Mouse (Mus musculus): ENCODE measurements around the gene Vps13c. TPM values are rescaled to one million over a fixed set of nuclear protein-coding genes. Genes with fewer than 3 reads are reported as not detected.

The Vps13c gene
- total and polyA plus RNA-seq, 3 experiments: 10.8 to 25.7 (median 18.4) TPM

GRCm38 (mm10) chr9:68028631-68029030 lies 188.4 kb downstream of the Vps13c start:
- in situ Hi-C loops (cut with MboI; ENCODE audit: low pct_ligation_motif_present, low pct_unique_long_range_greater_than_20kb, low sequenced_read_pairs) (no loop called here), dilution Hi-C loops (cut with MboI; ENCODE audit: extremely low pct_ligation_motif_present, extremely low pct_unique_long_range_greater_than_20kb, low sequenced_read_pairs) (no loop called here)
- no peak for TF ChIP-seq NELFE (IDR thresholded peaks at IDR 0.05; ENCODE audit: low read depth, low read length)
- no peak for TF ChIP-seq TCF12 (IDR thresholded peaks at IDR 0.05; ENCODE audit: low read depth, low read length)
- no peak for TF ChIP-seq CHD1 (IDR thresholded peaks at IDR 0.05; ENCODE audit: low read depth, low read length)
- no peak for TF ChIP-seq CHD2 (IDR thresholded peaks at IDR 0.05; ENCODE audit: low read length)
- no peak for TF ChIP-seq IRF4 (IDR thresholded peaks at IDR 0.05; ENCODE audit: low read depth, low read length)
- TF ChIP-seq POLR2AphosphoS2 (IDR thresholded peaks at IDR 0.05; ENCODE audit: low read depth, low read length): no peak
- no peak for TF ChIP-seq MXI1 (IDR thresholded peaks at IDR 0.05; ENCODE audit: low read depth, low read length)
- TF ChIP-seq UBTF (IDR thresholded peaks at IDR 0.05; ENCODE audit: low read depth, low read length): no peak
- TF ChIP-seq ZC3H11A (IDR thresholded peaks at IDR 0.05; ENCODE audit: low read depth, low read length): no peak
- no peak for TF ChIP-seq MEF2A (IDR thresholded peaks at IDR 0.05; ENCODE audit: borderline replicate concordance, low read depth, low read length)
- no peak for TF ChIP-seq ZKSCAN1 (IDR thresholded peaks at IDR 0.05; ENCODE audit: borderline replicate concordance, low read depth, low read length)
- TF ChIP-seq EP300 (IDR thresholded peaks at IDR 0.05; ENCODE audit: low read length): no peak
- no peak for TF ChIP-seq MAZ (IDR thresholded peaks at IDR 0.05; ENCODE audit: low read depth, low read length)
- TF ChIP-seq ETS1 (conservative IDR thresholded peaks at IDR 0.05; ENCODE audit: low read depth, low read length): no peak
- TF ChIP-seq ZMIZ1 (IDR thresholded peaks at IDR 0.05; ENCODE audit: low read depth, low read length): no peak

GRCm38 (mm10) chr9:68033771-68034170 lies 193.6 kb downstream of the Vps13c start:
- Histone ChIP-seq H3K9me3 (replicated peaks; ENCODE audit: low read length) (no peaks in the 10 kb centered on the region), H3K4me3 (replicated peaks in 1 of 3; ENCODE audit: low read depth in 2 of 3, low read length in 2 of 3, poor library complexity in 1 of 3) (no peak overlapping the region), H3K27ac (ENCODE audit: insufficient read depth, low read depth) (no peak overlapping the region), H3K4me2 (ENCODE audit: insufficient read depth, low read depth, poor library complexity, severe bottlenecking) (no peak overlapping the region), H3K27me3 (replicated peaks) (peaks cover 2% of the 10 kb centered on the region), H3K36me3 (replicated peaks in 1 of 2; ENCODE audit: control insufficient read depth in 1 of 2, insufficient read depth in 1 of 2, low read length in 1 of 2) (no peaks in the 10 kb centered on the region), H3K4me1 (ENCODE audit: control insufficient read depth in 1 of 2, insufficient read depth in 2 of 2) (no peaks in the 10 kb centered on the region), H3K79me2 (replicated peaks; ENCODE audit: control insufficient read depth, extremely low read depth, insufficient read depth, poor library complexity, severe bottlenecking) (no peaks in the 10 kb centered on the region), H3K9ac (ENCODE audit: insufficient read depth, low read depth) (no peak overlapping the region)
- in situ Hi-C loops (cut with MboI; ENCODE audit: low pct_ligation_motif_present, low pct_unique_long_range_greater_than_20kb, low sequenced_read_pairs): no loop called here
- TF ChIP-seq ELF1 (IDR thresholded peaks at IDR 0.05; ENCODE audit: low read depth, low read length): no peak
- no peak for TF ChIP-seq PAX5 (IDR thresholded peaks at IDR 0.05; ENCODE audit: low read length)
- TF ChIP-seq KAT2A (IDR thresholded peaks at IDR 0.05; ENCODE audit: insufficient replicate concordance, low read length): no peak
- no peak for TF ChIP-seq HCFC1 (IDR thresholded peaks at IDR 0.05; ENCODE audit: low read depth, low read length)
- TF ChIP-seq TCF12 (IDR thresholded peaks at IDR 0.05; ENCODE audit: low read depth, low read length): no peak
- TF ChIP-seq CTCF (conservative IDR thresholded peaks at IDR 0.05 in 1 of 2, IDR thresholded peaks at IDR 0.05 in 1 of 2; ENCODE audit: low read depth in 2 of 2, low read length in 2 of 2): no peak
- TF ChIP-seq SIN3A (IDR thresholded peaks at IDR 0.05; ENCODE audit: low read length): no peak
- TF ChIP-seq ZC3H11A (IDR thresholded peaks at IDR 0.05; ENCODE audit: low read depth, low read length): no peak
- TF ChIP-seq MAZ (IDR thresholded peaks at IDR 0.05; ENCODE audit: low read depth, low read length): no peak
- TF ChIP-seq JUN (IDR thresholded peaks at IDR 0.05; ENCODE audit: insufficient read depth, low read depth, low read length): no peak
- dilution Hi-C loops (cut with MboI; ENCODE audit: extremely low pct_ligation_motif_present, extremely low pct_unique_long_range_greater_than_20kb, low sequenced_read_pairs): no loop called here
- DNase-seq (ENCODE audit: extremely low read depth): no peak

More at GRCm38 (mm10) chr9:68028631-68029030, 188.4 kb downstream of the Vps13c start:
- H3K27ac ChIP-seq (ENCODE audit: insufficient read depth, low read depth): no peak overlapping the region
- H3K4me2 ChIP-seq (ENCODE audit: insufficient read depth, low read depth, poor library complexity, severe bottlenecking): no peak overlapping the region
- no peaks in the 10 kb centered on the region for H3K79me2 ChIP-seq (replicated peaks; ENCODE audit: control insufficient read depth, extremely low read depth, insufficient read depth, poor library complexity, severe bottlenecking)
- no peaks in the 10 kb centered on the region for H3K9me3 ChIP-seq (replicated peaks; ENCODE audit: low read length)
- H3K36me3 ChIP-seq (replicated peaks in 1 of 2; ENCODE audit: control insufficient read depth in 1 of 2, insufficient read depth in 1 of 2, low read length in 1 of 2): no peaks in the 10 kb centered on the region
- no peak for DNase-seq (ENCODE audit: extremely low read depth)
- H3K4me1 ChIP-seq (ENCODE audit: control insufficient read depth in 1 of 2, insufficient read depth in 2 of 2): no peaks in the 10 kb centered on the region
- peaks cover 8% of the 10 kb centered on the region for H3K27me3 ChIP-seq (replicated peaks)
- no peak overlapping the region for H3K9ac ChIP-seq (ENCODE audit: insufficient read depth, low read depth)
- H3K4me3 ChIP-seq (replicated peaks in 1 of 3; ENCODE audit: low read depth in 2 of 3, low read length in 2 of 3, poor library complexity in 1 of 3): no peak overlapping the region

Other genes starting within 250 kb of the Vps13c start
- gene C2cd4b, start 81.0 kb upstream of the Vps13c start, total RNA-seq (2012; rRNA removed): not detected in 2 replicates
- not detected in 2 replicates for gene C2cd4b, start 81.0 kb upstream of the Vps13c start, total RNA-seq (2014; rRNA removed)
- gene C2cd4b, start 81.0 kb upstream of the Vps13c start, polyA plus RNA-seq (2012; ENCODE audit: insufficient read length, low read depth): not detected in 2 replicates
- not detected in 2 replicates for gene C2cd4a, start 8.1 kb upstream of the Vps13c start, total RNA-seq (2012; rRNA removed)
- gene C2cd4a, start 8.1 kb upstream of the Vps13c start, total RNA-seq (2014; rRNA removed): 0.16 TPM in 1 of 2 replicates, not detected in the other
- gene C2cd4a, start 8.1 kb upstream of the Vps13c start, polyA plus RNA-seq (2012; ENCODE audit: insufficient read length, low read depth): not detected in 2 replicates